Mouse (Mus musculus): Measurements from ENCODE around the gene Stoml1. TPM values are rescaled to one million over a fixed set of nuclear protein-coding genes. Genes with fewer than 3 reads are reported as not detected.

Gene Stoml1
- 10 to 100 TPM in 1 of 2 experiments, 1 to 10 TPM in 1; 9.1 to 12.3 TPM for total RNA-seq (2021)
- long read RNA-seq, experiment 1, transcript Stoml1-206 (8 exons, 2,236 nt) = minor isoform, 5 of 30 reads
- long read RNA-seq, experiment 1, transcript Stoml1-201 (7 exons, 1,984 nt) = major isoform, 17 of 30 reads
- long read RNA-seq, experiment 1, partial matches to known transcripts = 0 of 30 reads
- long read RNA-seq, experiment 1, other reads (novel, unspliced or antisense) = 8 of 30 reads
- long read RNA-seq, experiment 2, transcript Stoml1-201 (7 exons, 1,984 nt) = major isoform, 10 of 21 reads
- long read RNA-seq, experiment 2, partial matches to known transcripts = 4 of 21 reads
- long read RNA-seq, experiment 2, other reads (novel, unspliced or antisense) = 6 of 21 reads

- peak; percentile 92 for DNase-seq
Observed at GRCm38 (mm10) chr9:58253033-58253804, at the start of gene Stoml1. Gene Stoml1, plus strand, starts transcription at chr9:58253164.

GRCm38 (mm10) chr9:58203516-58204447 is 49.2 kb upstream of the Stoml1 start, which contains the start of the genes Islr and Islr2:
Gene Islr, minus strand, starts transcription at chr9:58204306.
Gene Islr2, minus strand, starts transcription at chr9:58204319.
- peak; percentile 63 for DNase-seq

DNA sequence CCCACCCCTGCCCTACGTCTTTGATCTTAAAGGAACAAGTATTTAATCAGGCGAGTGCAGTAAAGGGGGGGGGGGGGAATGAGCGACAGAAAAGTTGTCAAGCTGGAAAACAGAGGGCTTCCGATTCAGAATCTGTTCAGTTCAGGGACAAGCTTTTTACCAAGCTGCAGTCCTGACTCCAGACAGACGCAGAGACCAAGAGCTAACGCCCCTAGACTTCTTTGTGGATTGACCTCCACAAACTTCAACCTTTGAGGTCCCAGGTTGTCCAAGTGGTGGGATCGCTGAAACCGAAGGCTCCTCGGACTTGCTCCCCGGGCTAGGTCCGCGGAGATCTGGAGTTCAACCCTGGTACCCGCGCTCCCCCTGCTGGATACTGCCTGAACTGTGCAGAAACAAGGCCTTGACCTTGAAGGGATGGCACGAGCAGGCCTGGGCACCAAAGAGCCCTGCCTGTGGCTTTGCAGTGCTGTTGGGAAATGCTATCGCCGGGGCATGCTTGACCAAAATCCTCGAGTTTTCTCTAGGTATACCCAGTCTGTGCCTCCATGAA is 48.4 kb upstream of the Stoml1 start:
- peak; percentile 96 for DNase-seq

DNA sequence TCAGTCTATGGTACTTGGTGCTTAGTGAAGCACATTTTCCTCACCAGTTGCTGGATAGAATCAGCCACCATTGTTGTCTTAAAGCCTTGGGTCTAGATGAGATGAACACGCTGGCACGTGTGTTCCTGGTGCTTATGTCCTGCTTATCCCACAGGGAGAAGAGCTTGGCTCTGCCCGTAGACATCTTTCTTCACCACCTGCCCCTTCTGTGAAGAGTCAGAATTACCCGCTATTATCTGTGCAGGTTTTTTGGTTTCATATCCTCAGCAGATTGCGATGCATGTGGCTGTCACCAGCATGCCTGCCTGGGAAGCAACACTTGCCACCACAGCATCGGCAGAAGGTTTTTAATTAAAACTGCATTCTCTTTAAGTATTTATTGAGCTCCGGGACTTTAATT is 47.0 kb upstream of the Stoml1 start:
- no peak for DNase-seq

GRCm38 (mm10) chr9:58209462-58210303 is 43.3 kb upstream of the Stoml1 start:
- DNase-seq = no peak

- no peak for DNase-seq
Observed at GRCm38 (mm10) chr9:58210304-58210627, 42.7 kb upstream of the Stoml1 start.

DNA sequence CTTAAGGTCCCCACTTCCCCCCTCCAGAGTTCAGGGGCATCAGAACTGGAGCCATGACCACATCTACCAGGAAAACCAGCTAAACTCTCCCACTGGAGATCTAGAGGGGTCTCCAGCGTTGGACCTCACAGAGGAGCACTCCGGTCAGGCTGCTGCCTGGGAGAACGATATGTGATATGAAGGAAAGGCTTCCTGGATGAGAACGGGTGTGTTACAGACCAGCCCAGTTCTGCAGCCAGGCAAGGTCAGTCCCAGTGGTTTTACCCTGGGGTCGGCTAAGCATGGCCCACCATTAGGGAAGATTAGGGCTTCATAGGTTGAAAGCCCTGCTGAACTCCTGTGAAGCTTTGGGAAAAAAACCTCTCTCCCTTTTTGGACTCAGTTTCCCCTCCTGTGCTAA is 39.6 kb upstream of the Stoml1 start:
- DNase-seq = no peak

DNA sequence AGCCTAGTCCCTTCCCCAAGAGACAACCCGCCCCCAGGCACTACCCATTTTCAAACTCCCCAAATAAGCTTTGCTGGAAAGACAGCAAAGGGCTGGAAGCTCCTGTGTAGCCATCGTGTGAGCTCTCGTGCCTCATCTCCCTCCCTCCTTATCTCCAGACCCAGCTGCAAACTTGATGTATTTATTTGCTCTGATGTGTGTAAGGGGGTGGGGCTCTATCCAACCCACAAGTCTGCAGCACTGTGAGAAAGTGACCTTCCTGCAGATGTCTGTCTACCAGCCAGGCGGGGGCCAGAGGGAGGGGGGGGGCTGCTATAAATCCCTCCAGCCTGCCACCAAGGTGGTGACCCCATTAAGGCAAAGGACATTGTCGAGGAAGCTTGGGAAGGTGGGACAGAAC is 39.1 kb upstream of the Stoml1 start:
- no peak for DNase-seq

DNA sequence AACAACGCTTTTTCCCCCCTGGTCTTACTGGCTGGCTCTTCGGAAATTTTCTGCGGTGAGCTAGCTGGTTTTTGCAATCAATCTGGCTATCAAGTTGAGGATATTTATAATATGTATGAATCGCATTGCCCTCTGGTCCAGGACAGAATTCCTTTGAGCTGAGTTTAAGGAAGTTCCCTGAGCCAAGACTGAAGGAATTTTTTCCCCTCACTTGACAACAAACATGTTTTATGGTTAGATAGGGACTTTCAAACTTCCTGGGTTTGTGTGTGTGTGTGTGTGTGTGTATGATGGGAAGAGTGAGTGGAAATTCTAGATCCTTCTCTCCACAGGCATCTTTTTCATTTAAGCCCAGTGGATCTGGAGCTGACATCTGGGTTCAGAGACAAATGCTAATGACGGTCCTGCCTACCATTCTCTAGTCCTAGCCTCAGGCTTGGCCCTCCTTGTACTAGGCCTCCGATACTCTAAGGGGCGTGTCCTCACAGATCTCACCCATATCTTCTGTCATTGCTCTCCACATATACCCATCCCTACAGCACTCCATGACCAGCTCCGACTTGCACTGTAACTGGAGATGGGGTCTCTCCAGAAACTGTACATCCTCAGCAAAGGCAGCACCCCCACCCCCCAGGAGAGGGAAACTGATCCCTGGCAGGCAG is 38.3 kb upstream of the Stoml1 start:
- no peak for DNase-seq

- no peak for DNase-seq
Observed at GRCm38 (mm10) chr9:58216402-58216801, 36.6 kb upstream of the Stoml1 start.

- no peak for DNase-seq
Observed at GRCm38 (mm10) chr9:58218539-58218938, 34.4 kb upstream of the Stoml1 start.

- peak; percentile 49 for DNase-seq
Observed at GRCm38 (mm10) chr9:58220218-58220903, 32.6 kb upstream of the Stoml1 start.

DNA sequence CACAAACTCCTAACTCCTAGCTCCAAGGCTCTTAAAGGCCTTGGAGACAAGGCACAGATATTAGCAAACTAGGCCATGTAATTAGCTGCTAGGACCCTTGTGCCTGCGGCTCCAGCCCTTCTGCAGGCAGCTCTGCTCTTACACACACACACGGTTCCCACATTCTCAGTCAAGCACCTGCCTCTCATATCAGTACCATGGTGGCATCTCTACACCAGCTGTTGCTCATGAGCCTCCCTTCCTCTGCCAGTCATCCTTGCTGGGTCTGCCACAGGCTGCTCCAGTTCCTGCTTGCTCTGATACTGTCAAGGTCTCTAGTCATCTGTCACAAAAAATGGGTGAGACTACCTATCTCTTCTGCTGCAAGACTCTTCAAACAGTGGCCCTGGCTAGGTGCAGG is 28.6 kb upstream of the Stoml1 start:
- DNase-seq = no peak

DNA sequence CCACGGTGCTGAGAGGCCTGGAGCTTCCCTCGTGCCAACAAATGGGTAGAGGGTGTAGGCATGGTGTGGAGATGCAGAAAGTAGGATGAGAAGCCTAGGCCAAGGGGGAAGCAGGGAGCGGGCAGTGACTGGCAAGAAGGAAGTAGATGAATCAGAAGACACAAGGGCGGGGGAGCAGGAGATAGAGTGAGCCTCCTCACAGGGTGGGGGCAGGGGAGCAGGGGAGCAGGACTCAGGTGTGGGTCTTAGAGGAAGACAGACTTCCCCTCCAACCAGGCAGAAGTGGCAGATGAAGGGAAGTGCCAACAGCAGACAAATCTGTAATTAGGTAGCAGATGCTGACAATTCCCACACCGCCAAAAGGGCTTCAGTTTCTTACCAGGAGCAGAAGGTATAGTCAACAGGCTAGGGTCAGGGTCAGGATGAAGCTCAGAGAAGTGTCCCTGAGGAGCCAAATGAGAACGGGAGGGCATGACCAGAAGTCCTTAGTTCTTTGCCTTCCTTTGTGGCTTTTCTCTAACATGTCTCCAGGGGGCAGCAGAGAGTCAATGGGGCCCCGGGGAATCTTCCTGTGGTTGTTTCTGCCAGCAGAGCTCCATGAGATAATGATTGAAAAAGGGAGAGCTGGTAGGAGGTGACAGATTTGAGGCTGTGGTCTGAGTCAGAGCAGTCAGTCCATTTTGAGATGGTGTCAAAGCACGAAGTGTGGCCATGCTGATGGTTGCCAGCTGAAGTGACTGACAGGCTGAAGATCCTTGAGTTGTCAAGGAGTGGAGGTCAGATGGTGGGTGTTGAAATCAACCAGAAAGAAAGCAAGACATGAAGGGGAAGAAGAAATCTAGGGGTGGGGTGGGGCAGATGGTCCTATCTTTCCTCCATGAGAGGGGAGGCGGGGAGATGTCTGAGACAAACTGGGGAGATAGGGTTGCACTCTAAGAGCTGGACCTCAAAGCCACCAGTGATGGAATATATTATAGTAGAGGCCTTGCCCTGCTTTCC is 26.8 kb upstream of the Stoml1 start:
- peak; percentile 55 for DNase-seq

GRCm38 (mm10) chr9:58228777-58229466 is 24.0 kb upstream of the Stoml1 start:
- no peak for DNase-seq

DNA sequence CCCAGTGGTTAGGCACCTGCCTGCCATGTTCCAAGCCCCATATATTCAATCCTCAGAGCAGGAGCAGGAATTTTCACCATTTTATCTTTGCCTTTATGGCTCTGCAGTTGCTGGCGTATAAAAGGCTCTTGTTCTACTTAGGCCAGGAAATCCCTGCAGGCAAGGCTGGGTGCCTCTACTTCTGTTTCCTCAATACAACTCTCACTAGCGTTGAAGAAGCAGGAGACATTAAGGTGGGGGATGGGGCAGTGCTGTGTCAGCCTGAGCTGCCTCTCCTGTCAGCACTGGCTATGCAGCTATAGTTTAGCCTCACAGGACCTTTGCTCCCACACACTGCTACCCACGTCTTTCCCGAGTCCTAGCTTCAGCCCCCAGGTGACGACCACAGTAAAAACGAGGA is 21.2 kb upstream of the Stoml1 start:
- no peak for DNase-seq

DNA sequence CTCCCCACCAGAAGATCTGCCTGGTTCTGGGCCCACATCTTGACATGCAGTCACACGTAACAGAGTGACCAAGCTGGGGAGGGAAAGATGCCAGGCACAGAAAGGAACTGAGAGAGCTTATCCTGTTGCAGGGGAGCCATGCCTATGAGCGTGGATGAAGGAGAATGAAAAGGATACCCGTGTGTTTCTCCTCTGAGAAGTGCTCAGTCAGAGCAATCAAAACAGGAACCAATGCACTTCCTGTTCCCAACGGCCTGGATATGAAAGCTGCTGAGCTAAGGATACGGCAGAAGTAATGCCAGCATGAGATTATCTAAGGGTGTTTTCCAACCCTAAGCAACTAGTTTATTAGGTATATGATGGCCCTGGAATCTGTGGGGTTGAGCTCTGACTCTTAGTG is 20.6 kb upstream of the Stoml1 start:
- DNase-seq = no peak

DNA sequence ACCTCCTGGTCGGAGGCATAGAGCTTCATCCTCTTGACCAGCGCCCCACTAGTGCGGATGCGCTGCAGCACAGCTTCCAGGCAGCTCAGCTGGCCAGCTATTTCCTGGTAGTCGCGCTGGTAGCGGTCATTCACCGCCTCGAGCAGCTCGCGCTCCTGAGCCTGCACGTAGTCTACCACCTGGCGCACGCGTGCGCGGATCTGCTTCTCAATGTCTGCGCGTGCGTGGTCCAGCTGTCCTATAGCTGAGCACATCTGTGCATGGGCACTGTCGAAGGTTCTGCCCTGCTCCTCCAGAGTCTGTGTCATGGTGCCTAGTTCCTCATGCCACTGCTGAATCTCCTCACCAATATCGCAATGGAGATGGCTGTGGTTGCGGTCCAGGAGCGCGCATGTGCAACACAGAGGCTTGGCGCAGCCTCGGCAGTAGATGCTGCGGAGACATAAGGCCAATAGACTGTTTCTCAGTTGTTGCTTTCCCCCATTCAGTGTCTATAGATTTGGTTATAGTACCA is 18.4 kb upstream of the Stoml1 start:
- no peak for DNase-seq
